ENCODE assay signal across 16 mouse cellular contexts in the genomic region with DNA sequence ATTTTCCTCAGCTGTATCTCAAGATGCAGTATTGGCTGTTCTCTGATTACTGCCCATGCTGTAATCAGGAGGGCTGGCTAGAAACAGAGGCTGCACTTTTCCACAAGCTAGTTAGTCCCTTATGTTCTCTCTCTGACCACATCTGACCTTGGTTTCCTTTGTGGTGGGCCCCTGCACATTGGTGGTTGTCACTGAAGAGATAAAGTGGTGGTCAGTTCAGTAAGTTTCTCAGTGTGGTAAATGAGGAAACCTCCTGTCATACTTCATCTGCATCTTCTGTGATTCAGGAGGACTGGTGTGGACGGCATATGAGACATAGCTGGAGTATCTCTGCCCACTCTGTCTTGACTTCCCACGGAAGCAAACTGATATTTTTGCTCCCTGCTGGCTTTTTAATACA.
A peak's percentile ranks its signal among the peaks of the same experiment; 100 is the strongest.
DNase-seq lines count a peak whose midpoint lies in the region; ATAC-seq lines count a peak whose summit lies in the region.
"Had no signal": no experiment of that assay in that cellular context is flagged by ENCODE, and none has a peak within 500 bp of the region (broad histone marks: within the 10 kb centered on the region; RNA-seq: fewer than 3 reads in every experiment).

No protein-coding gene starts in this region.

- peak; percentile 7 for DNase-seq in embryo, embryonic 11 days
- no peak for DNase-seq in embryo, embryonic 10.5 days (ENCODE audit: low spot score)
- peak; percentile 5 for DNase-seq in brain, adult 2 months (ENCODE audit: low read depth, low spot score)
- DNase-seq in lung, postnatal 4 days: no peak
- DNase-seq in retina, embryonic 14.5 days (ENCODE audit: low spot score): no peak
- no peak for DNase-seq in kidney, adult 9 months
- DNase-seq: adrenal gland, postnatal 10 days; cerebellum, adult 11-12 months; cerebellum, adult 9-10 months; cerebellum, postnatal 36 days; gastrocnemius, postnatal 36 days; heart, adult 18-20 months had no signal

- peak; percentile 51 for ATAC-seq in megakaryocyte, adult 5-6 weeks (ENCODE audit: poor library complexity, severe bottlenecking)
- ATAC-seq: forebrain, embryonic 15.5 days; hindbrain, embryonic 16.5 days; inflammation-experienced regulatory T-cells, adult 6 months had no signal

Comparison
In these comparisons a context has a peak if more than half of its experiments do, and no peak if none do; other contexts are left out.
1. DNase-seq: peak in embryo, embryonic 11 days (single experiment) and brain, adult 2 months (single experiment); none in embryo, embryonic 10.5 days (single experiment), lung, postnatal 4 days (0 of 2), retina, embryonic 14.5 days (single experiment) and kidney, adult 9 months (single experiment).